Mouse (Mus musculus) inflammation-experienced regulatory T-cells, adult 16 weeks (primary cell): Measurements from ENCODE around the gene Lypd1. TPM values are rescaled to one million over a fixed set of nuclear protein-coding genes. Genes with fewer than 3 reads are reported as not detected.

Experiments
- polyA plus RNA-seq: library from polyadenylated mRNA; unstranded; fragments of 100-300 nt; shearing (Covaris generic); gene quantifications from one replicate; pipeline ENCODE4 v1.2.1, GENCODE M21; 2017

Lypd1 gene
- 0.07 TPM for polyA plus RNA-seq

GRCm38 (mm10) chr1:125912601-125913600, at the start of gene Lypd1:
Gene Lypd1, minus strand, starts transcription at chr1:125913101.

Other genes starting within 250 kb of the Lypd1 start
- not detected for gene Gpr39, start 236.1 kb downstream of the Lypd1 start, polyA plus RNA-seq